In genomic region chr1:181345547-181345946, GRCm38 (mm10) we compare ENCODE assay signal across 9 mouse cellular contexts. TPM values are rescaled to one million over a fixed set of nuclear protein-coding genes. Genes with fewer than 3 reads are reported as not detected.
DNase-seq lines count a peak whose midpoint lies in the region; ATAC-seq and TF ChIP-seq lines count a peak whose summit lies in the region.
"Had no signal": no experiment of that assay in that cellular context is flagged by ENCODE, and none has a peak within 500 bp of the region (broad histone marks: within the 10 kb centered on the region; RNA-seq: fewer than 3 reads in every experiment).

No protein-coding gene starts in this region.

- H3K4me1 ChIP-seq in ES-E14 (ENCODE audit: control insufficient read depth in 2 of 2, insufficient read depth in 2 of 2, low read length in 2 of 2, poor library complexity in 1 of 2), result no peaks in the 10 kb centered on the region; a peak in 1 of 4 replicates
- H3K4me1 ChIP-seq in intestine, embryonic 15.5 days (replicated peaks), result no peaks in the 10 kb centered on the region
- peaks cover 6% of the 10 kb centered on the region; the same call in 1 of the 2 replicates for H3K4me1 ChIP-seq in liver, embryonic 15.5 days (replicated peaks)
- H3K4me1 ChIP-seq in forebrain, postnatal 0 days (ENCODE audit: insufficient read depth), result no peaks in the 10 kb centered on the region

- peak; percentile 90 for ATAC-seq in intestine, embryonic 15.5 days
- peak; percentile 54; the same call in 1 of the 2 replicates for ATAC-seq in liver, embryonic 15.5 days (ENCODE audit: insufficient read depth)
- ATAC-seq in forebrain, postnatal 0 days, result no peak

- peak; percentile 28 for DNase-seq in ES-E14 (ENCODE audit: low read depth, low spot score)
- DNase-seq in adrenal gland, postnatal 25 days, result peak; percentile 7
- peak; percentile 13 to 35 for DNase-seq in urinary bladder, postnatal 36 days (ENCODE audit: low spot score in 2 of 2)
- DNase-seq in layer of hippocampus, postnatal 14 days (ENCODE audit: low spot score in 2 of 2), result no peak
- no peak for DNase-seq in retina, postnatal 1 day
- no peak for DNase-seq in forebrain, postnatal 0 days

- no peaks in the 10 kb centered on the region for H3K9me3 ChIP-seq in ES-E14 (ENCODE audit: control insufficient read depth, insufficient read depth, low read depth, low read length)
- H3K9me3 ChIP-seq in intestine, embryonic 15.5 days, result no peaks in the 10 kb centered on the region
- H3K9me3 ChIP-seq in liver, embryonic 15.5 days (replicated peaks), result no peaks in the 10 kb centered on the region
- no peaks in the 10 kb centered on the region for H3K9me3 ChIP-seq in forebrain, postnatal 0 days (ENCODE audit: low read length)
- H3K9me3 ChIP-seq: limb, embryonic 15.5 days had no signal

- in situ Hi-C loops in ES-E14 (cut with MboI; ENCODE audit: low sequenced_read_pairs in 2 of 2, unreplicated experiment in 2 of 2), result no loop called here

- no peaks in the 10 kb centered on the region for H3K36me3 ChIP-seq in ES-E14 (ENCODE audit: control insufficient read depth, insufficient read depth, low read length, poor library complexity, severe bottlenecking)
- H3K36me3 ChIP-seq in intestine, embryonic 15.5 days, result no peaks in the 10 kb centered on the region
- no peaks in the 10 kb centered on the region for H3K36me3 ChIP-seq in liver, embryonic 15.5 days (replicated peaks)
- H3K36me3 ChIP-seq in forebrain, postnatal 0 days (ENCODE audit: insufficient read depth), result no peaks in the 10 kb centered on the region
- H3K36me3 ChIP-seq: limb, embryonic 15.5 days had no signal

- H3K4me3 ChIP-seq in ES-E14 (ENCODE audit: insufficient read depth in 1 of 2, low read depth in 1 of 2, low read length in 2 of 2, poor library complexity in 1 of 2, severe bottlenecking in 1 of 2), result peak overlapping the region in 1 of 2 experiments; percentile 35; a peak in 1 of 4 replicates
- no peak overlapping the region for H3K4me3 ChIP-seq in intestine, embryonic 15.5 days (replicated peaks)
- no peak overlapping the region for H3K4me3 ChIP-seq in liver, embryonic 15.5 days (replicated peaks)
- H3K4me3 ChIP-seq in forebrain, postnatal 0 days (ENCODE audit: low read depth, low read length), result no peak overlapping the region
- H3K4me3 ChIP-seq: limb, embryonic 15.5 days had no signal

- no peaks in the 10 kb centered on the region for H3K27me3 ChIP-seq in intestine, embryonic 15.5 days (replicated peaks)
- H3K27me3 ChIP-seq in liver, embryonic 15.5 days, result peaks cover 94% of the 10 kb centered on the region
- H3K27me3 ChIP-seq in forebrain, postnatal 0 days (ENCODE audit: insufficient read depth, low read length), result no peaks in the 10 kb centered on the region

- no peak overlapping the region for H3K9ac ChIP-seq in ES-E14 (ENCODE audit: insufficient read depth, low read depth, low read length, poor library complexity, severe bottlenecking)
- no peak overlapping the region for H3K9ac ChIP-seq in intestine, embryonic 15.5 days
- H3K9ac ChIP-seq in liver, embryonic 15.5 days, result no peak overlapping the region
- no peak overlapping the region for H3K9ac ChIP-seq in forebrain, postnatal 0 days
- H3K9ac ChIP-seq: limb, embryonic 15.5 days had no signal

- 22% methylated on average over 15 of the region's 15 CpGs for WGBS in intestine, embryonic 15.5 days
- 5% methylated on average over 15 of the region's 15 CpGs for WGBS in liver, embryonic 15.5 days (ENCODE audit: insufficient replicate concordance)
- WGBS in forebrain, postnatal 0 days, result 43% methylated on average over 15 of the region's 15 CpGs

- H3K27ac ChIP-seq in ES-E14 (ENCODE audit: insufficient read depth, low read depth, low read length, poor library complexity, severe bottlenecking), result no peak overlapping the region
- H3K27ac ChIP-seq in intestine, embryonic 15.5 days, result no peak overlapping the region
- no peak overlapping the region for H3K27ac ChIP-seq in liver, embryonic 15.5 days (replicated peaks)
- no peak overlapping the region for H3K27ac ChIP-seq in forebrain, postnatal 0 days (ENCODE audit: low read depth, low read length)
- H3K27ac ChIP-seq: limb, embryonic 15.5 days had no signal

- TF ChIP-seq CTCF in forebrain, postnatal 0 days (IDR thresholded peaks at IDR 0.05; ENCODE audit: low read depth), result no peak

- H3K4me2 ChIP-seq in intestine, embryonic 15.5 days (replicated peaks), result no peak overlapping the region
- H3K4me2 ChIP-seq in liver, embryonic 15.5 days, result no peak overlapping the region
- no peak overlapping the region for H3K4me2 ChIP-seq in forebrain, postnatal 0 days (ENCODE audit: low read depth)
- H3K4me2 ChIP-seq: limb, embryonic 15.5 days had no signal

TF ChIP-seq in ES-E14, 5 proteins besides CTCF, POLR2A, EP300 and RAD21:
- no peak for TF ChIP-seq ZNF384 (IDR thresholded peaks at IDR 0.05; ENCODE audit: low read depth, low read length)
- no peak for TF ChIP-seq CHD2 (IDR thresholded peaks at IDR 0.05; ENCODE audit: low read depth, low read length)
- TF ChIP-seq ZC3H11A (IDR thresholded peaks at IDR 0.05; ENCODE audit: borderline replicate concordance, low read depth, low read length), result no peak
- no peak for TF ChIP-seq MAFK (IDR thresholded peaks at IDR 0.05; ENCODE audit: insufficient read depth, low read depth, low read length)

RNA-seq across cellular contexts. Expression of gene Cnih3, which starts 6.9 kb away (rescaled TPM):
- total RNA-seq in ES-E14 (2012; rRNA removed), result 0.22 and 0.37 TPM in 2 replicates
- not detected in 2 replicates for total RNA-seq in adrenal gland, postnatal 25 days (2021)
- polyA plus RNA-seq in intestine, embryonic 15.5 days (2015; fragmentation: Nextera tagmentation; extraction: Ambion mirVana), result 0.20 and 0.29 TPM in 2 replicates
- 0.03 TPM in 1 of 2 replicates, not detected in the other for polyA plus RNA-seq in liver, embryonic 15.5 days (2015; fragmentation: Nextera tagmentation; extraction: Ambion mirVana)
- total RNA-seq in layer of hippocampus, postnatal 14 days (2021), result 10 to 100 TPM; 44.0 to 54.4 TPM
- total RNA-seq in forebrain, postnatal 0 days (2014; rRNA removed), result 62.4 and 80.8 TPM in 2 replicates
- 31.1 and 49.3 TPM in 2 replicates for polyA plus RNA-seq in forebrain, postnatal 0 days (2015; fragmentation: Nextera tagmentation; extraction: Ambion mirVana)

Comparison
In these comparisons a context has a peak if more than half of its experiments do, and no peak if none do; other contexts are left out.
1. DNase-seq: peak in ES-E14 (single experiment), adrenal gland, postnatal 25 days (single experiment) and urinary bladder, postnatal 36 days (2 of 2); none in layer of hippocampus, postnatal 14 days (0 of 2), retina, postnatal 1 day (single experiment) and forebrain, postnatal 0 days (single experiment).
2. RNA of gene Cnih3, which starts 6.9 kb away (total RNA-seq): 62.4 to 80.8 TPM in forebrain, postnatal 0 days and 44.0 to 54.4 TPM in layer of hippocampus, postnatal 14 days; 0.22 to 0.37 TPM in ES-E14 and not detected in adrenal gland, postnatal 25 days; every median in the first group is over 10 times any median in the second.